Mouse (Mus musculus) intestine, embryonic 15.5 days (tissue): ENCODE results near the gene Slamf9. TPM values are rescaled to one million over a fixed set of nuclear protein-coding genes. Genes with fewer than 3 reads are reported as not detected.

ENCODE experiments used
- ATAC-seq: fragments of 200-750 bp; cut with Nextera tagmentation; 2 replicates; pipeline ENCODE4 v1.8.0; 2017; ENCODE audit warnings: moderate TSS enrichment, moderate library complexity
- H3K27ac ChIP-seq: fragments of 300-500 bp; sonication (generic); 2 replicates; pipeline ENCODE4 v1.5.1; 2015; ENCODE audit warnings: mild to moderate bottlenecking, inconsistent platforms
- H3K27me3 ChIP-seq: fragments of 300-500 bp; sonication (generic); replicated peaks from 2 replicates; pipeline ENCODE4 v1.6.1; 2015; ENCODE audit warnings: inconsistent platforms
- H3K36me3 ChIP-seq: fragments of 300-500 bp; sonication (generic); 2 replicates; pipeline ENCODE4 v1.6.1; 2015; ENCODE audit warnings: inconsistent platforms
- H3K4me1 ChIP-seq: fragments of 300-500 bp; sonication (generic); replicated peaks from 2 replicates; pipeline ENCODE4 v1.6.1; 2015; ENCODE audit warnings: inconsistent platforms
- H3K4me2 ChIP-seq: fragments of 300-500 bp; sonication (generic); replicated peaks from 2 replicates; pipeline ENCODE4 v1.6.1; 2015; ENCODE audit warnings: mild to moderate bottlenecking, inconsistent platforms
- H3K4me3 ChIP-seq: fragments of 300-500 bp; sonication (generic); replicated peaks from 2 replicates; pipeline ENCODE4 v1.5.1; 2015; ENCODE audit warnings: inconsistent platforms
- H3K9ac ChIP-seq: fragments of 300-500 bp; sonication (generic); 2 replicates; pipeline ENCODE4 v1.6.1; 2015; ENCODE audit warnings: inconsistent platforms
- H3K9me3 ChIP-seq: fragments of 300-500 bp; sonication (generic); 2 replicates; pipeline ENCODE4 v1.6.1; 2016; ENCODE audit warnings: inconsistent platforms
- WGBS: fragments of 180-500 bp; shearing (Covaris S2); methylation state at CpG from one replicate; pipeline ENCODE4 v1.1.7; 2015; 5-methylcytosine and 5-hydroxymethylcytosine counted together
- polyA plus RNA-seq: library from polyadenylated mRNA; unstranded; fragments of >200 nt; fragmentation: Nextera tagmentation; extraction: Ambion mirVana; gene quantifications from 2 replicates; pipeline ENCODE4 v1.2.1, GENCODE M21; 2015

Gene Slamf9
- polyA plus RNA-seq, 1 experiment from 2014 or later, result 2.2 TPM

GRCm38 (mm10) chr1:172468301-172468877 is 6.8 kb upstream of the Slamf9 start:
- ATAC-seq, result no peak; the same call in 1 of the 2 replicates
- H3K36me3 ChIP-seq, result no peaks in the 10 kb centered on the region
- no peak overlapping the region for H3K4me3 ChIP-seq
- no peaks in the 10 kb centered on the region for H3K9me3 ChIP-seq
- H3K9ac ChIP-seq, result no peak overlapping the region
- H3K27me3 ChIP-seq, result no peaks in the 10 kb centered on the region
- no peaks in the 10 kb centered on the region for H3K4me1 ChIP-seq
- H3K27ac ChIP-seq, result no peak overlapping the region
- no peak overlapping the region for H3K4me2 ChIP-seq
- WGBS, result 88% methylated on average over 11 of the region's 11 CpGs

- Histone ChIP-seq H3K4me2 (no peak overlapping the region), H3K4me1 (no peaks in the 10 kb centered on the region), H3K36me3 (no peaks in the 10 kb centered on the region), H3K27ac (no peak overlapping the region), H3K27me3 (no peaks in the 10 kb centered on the region), H3K9me3 (no peaks in the 10 kb centered on the region), H3K4me3 (no peak overlapping the region), H3K9ac (no peak overlapping the region)
- ATAC-seq, result no peak
- WGBS, result 51% methylated on average over 5 of the region's 5 CpGs
Measured at GRCm38 (mm10) chr1:172469373-172469772, 5.8 kb upstream of the Slamf9 start.

- Histone ChIP-seq H3K27ac (no peak overlapping the region), H3K27me3 (no peaks in the 10 kb centered on the region), H3K4me3 (no peak overlapping the region), H3K4me1 (peaks cover 1% of the 10 kb centered on the region; the same call in 1 of the 2 replicates), H3K9ac (no peak overlapping the region), H3K4me2 (no peak overlapping the region), H3K9me3 (no peaks in the 10 kb centered on the region), H3K36me3 (no peaks in the 10 kb centered on the region)
- no peak for ATAC-seq
- WGBS, result 56% methylated on average over 8 of the region's 8 CpGs
Measured at GRCm38 (mm10) chr1:172469810-172470448, 5.2 kb upstream of the Slamf9 start.

GRCm38 (mm10) chr1:172472909-172473308 is 2.2 kb upstream of the Slamf9 start:
- Histone ChIP-seq H3K9ac (no peak overlapping the region), H3K27me3 (no peaks in the 10 kb centered on the region), H3K4me3 (no peak overlapping the region), H3K36me3 (no peaks in the 10 kb centered on the region), H3K4me2 (no peak overlapping the region), H3K9me3 (no peaks in the 10 kb centered on the region), H3K27ac (no peak overlapping the region), H3K4me1 (peaks cover 8% of the 10 kb centered on the region)
- ATAC-seq, result no peak

- Histone ChIP-seq H3K4me1 (peaks cover 8% of the 10 kb centered on the region), H3K4me2 (no peak overlapping the region), H3K36me3 (no peaks in the 10 kb centered on the region), H3K4me3 (no peak overlapping the region), H3K9me3 (no peaks in the 10 kb centered on the region), H3K27me3 (no peaks in the 10 kb centered on the region), H3K27ac (no peak overlapping the region), H3K9ac (no peak overlapping the region)
- no peak for ATAC-seq
- WGBS, result 79% methylated on average over 3 of the region's 3 CpGs
Measured at GRCm38 (mm10) chr1:172474196-172474595, 962 bp upstream of the Slamf9 start.

GRCm38 (mm10) chr1:172478020-172478419 is 2.9 kb downstream of the Slamf9 start:
- H3K4me3 ChIP-seq, result no peak overlapping the region
- H3K4me1 ChIP-seq, result peaks cover 14% of the 10 kb centered on the region
- ATAC-seq, result no peak
- H3K27ac ChIP-seq, result no peak overlapping the region
- H3K4me2 ChIP-seq, result no peak overlapping the region
- H3K9me3 ChIP-seq, result no peaks in the 10 kb centered on the region
- H3K36me3 ChIP-seq, result no peaks in the 10 kb centered on the region
- H3K27me3 ChIP-seq, result no peaks in the 10 kb centered on the region
- 82% methylated on average over 5 of the region's 5 CpGs for WGBS
- H3K9ac ChIP-seq, result no peak overlapping the region

- H3K4me3 ChIP-seq, result no peak overlapping the region
- WGBS, result 86% methylated on average over 4 of the region's 4 CpGs
Measured at GRCm38 (mm10) chr1:172480376-172480775, 5.2 kb downstream of the Slamf9 start.

GRCm38 (mm10) chr1:172481111-172481510 is 6.0 kb downstream of the Slamf9 start:
- Histone ChIP-seq H3K36me3 (no peaks in the 10 kb centered on the region), H3K9ac (peak overlapping the region; percentile 63; the same call in 1 of the 2 replicates), H3K4me3 (peak overlapping the region; percentile 53), H3K27ac (peak overlapping the region; percentile 91), H3K9me3 (no peaks in the 10 kb centered on the region), H3K4me1 (peaks cover 35% of the 10 kb centered on the region), H3K4me2 (peak overlapping the region; percentile 85), H3K27me3 (no peaks in the 10 kb centered on the region)
- peak; percentile 5 for ATAC-seq
- 7% methylated on average over 13 of the region's 13 CpGs for WGBS

More at GRCm38 (mm10) chr1:172480376-172480775, 5.2 kb downstream of the Slamf9 start:
- Histone ChIP-seq H3K27me3 (no peaks in the 10 kb centered on the region), H3K9ac (no peak overlapping the region), H3K27ac (no peak overlapping the region), H3K4me1 (peaks cover 30% of the 10 kb centered on the region), H3K9me3 (no peaks in the 10 kb centered on the region), H3K4me2 (no peak overlapping the region), H3K36me3 (no peaks in the 10 kb centered on the region)
- ATAC-seq, result no peak

- Histone ChIP-seq H3K4me1 (peaks cover 41% of the 10 kb centered on the region), H3K4me2 (peak within 1 kb of the TSS; percentile 85), H3K4me3 (peak within 1 kb of the TSS; percentile 53), H3K9ac (peak within 1 kb of the TSS; percentile 63), H3K27me3 (no peaks in the 10 kb centered on the region), H3K36me3 (no peaks in the 10 kb centered on the region), H3K9me3 (no peaks in the 10 kb centered on the region), H3K27ac (peak within 1 kb of the TSS; percentile 91)
- ATAC-seq, result peak; percentile 93
- under 1% methylated on average over 38 of the region's 38 CpGs for WGBS
Measured at GRCm38 (mm10) chr1:172481540-172482280, 6.6 kb downstream of the Slamf9 start, which contains the start of gene Igsf9. Gene Igsf9, plus strand, starts transcription at chr1:172481788.

- H3K4me1 ChIP-seq, result peaks cover 50% of the 10 kb centered on the region
- no peaks in the 10 kb centered on the region for H3K36me3 ChIP-seq
- no peaks in the 10 kb centered on the region for H3K9me3 ChIP-seq
- peak overlapping the region; percentile 53 for H3K4me3 ChIP-seq
- H3K27me3 ChIP-seq, result no peaks in the 10 kb centered on the region
- peak overlapping the region; percentile 63 for H3K9ac ChIP-seq
- H3K27ac ChIP-seq, result peak overlapping the region; percentile 91
- peak; percentile 35 for ATAC-seq
- H3K4me2 ChIP-seq, result peak overlapping the region; percentile 85
- 8% methylated on average over 12 of the region's 12 CpGs for WGBS
Measured at GRCm38 (mm10) chr1:172482518-172483360, 7.6 kb downstream of the Slamf9 start.

GRCm38 (mm10) chr1:172483361-172483660 is 8.2 kb downstream of the Slamf9 start:
- Histone ChIP-seq H3K27me3 (no peaks in the 10 kb centered on the region), H3K4me2 (peak overlapping the region; percentile 85), H3K27ac (peak overlapping the region; percentile 91; the same call in 1 of the 2 replicates), H3K9ac (peak overlapping the region; percentile 63), H3K4me1 (peaks cover 55% of the 10 kb centered on the region), H3K9me3 (no peaks in the 10 kb centered on the region), H3K4me3 (peak overlapping the region; percentile 53), H3K36me3 (no peaks in the 10 kb centered on the region)
- WGBS, result 27% methylated on average over 4 of the region's 4 CpGs
- no peak for ATAC-seq

- H3K36me3 ChIP-seq, result no peaks in the 10 kb centered on the region
- H3K27ac ChIP-seq, result no peak overlapping the region
- H3K4me1 ChIP-seq, result peaks cover 62% of the 10 kb centered on the region
- H3K4me2 ChIP-seq, result peak overlapping the region; percentile 85
- H3K27me3 ChIP-seq, result no peaks in the 10 kb centered on the region
- WGBS, result 49% methylated on average over 11 of the region's 11 CpGs
- no peaks in the 10 kb centered on the region for H3K9me3 ChIP-seq
- H3K9ac ChIP-seq, result peak overlapping the region; percentile 30; the same call in 1 of the 2 replicates
- H3K4me3 ChIP-seq, result peak overlapping the region; percentile 53
- ATAC-seq, result no peak
Measured at GRCm38 (mm10) chr1:172484236-172484635, 9.1 kb downstream of the Slamf9 start.
